Mouse (Mus musculus): ENCODE data around the gene Slc12a8. TPM values are rescaled to one million over a fixed set of nuclear protein-coding genes. Genes with fewer than 3 reads are reported as not detected.

Gene Slc12a8
- total and polyA plus RNA-seq, 3 experiments: 0.49 TPM; not detected in 2

DNA sequence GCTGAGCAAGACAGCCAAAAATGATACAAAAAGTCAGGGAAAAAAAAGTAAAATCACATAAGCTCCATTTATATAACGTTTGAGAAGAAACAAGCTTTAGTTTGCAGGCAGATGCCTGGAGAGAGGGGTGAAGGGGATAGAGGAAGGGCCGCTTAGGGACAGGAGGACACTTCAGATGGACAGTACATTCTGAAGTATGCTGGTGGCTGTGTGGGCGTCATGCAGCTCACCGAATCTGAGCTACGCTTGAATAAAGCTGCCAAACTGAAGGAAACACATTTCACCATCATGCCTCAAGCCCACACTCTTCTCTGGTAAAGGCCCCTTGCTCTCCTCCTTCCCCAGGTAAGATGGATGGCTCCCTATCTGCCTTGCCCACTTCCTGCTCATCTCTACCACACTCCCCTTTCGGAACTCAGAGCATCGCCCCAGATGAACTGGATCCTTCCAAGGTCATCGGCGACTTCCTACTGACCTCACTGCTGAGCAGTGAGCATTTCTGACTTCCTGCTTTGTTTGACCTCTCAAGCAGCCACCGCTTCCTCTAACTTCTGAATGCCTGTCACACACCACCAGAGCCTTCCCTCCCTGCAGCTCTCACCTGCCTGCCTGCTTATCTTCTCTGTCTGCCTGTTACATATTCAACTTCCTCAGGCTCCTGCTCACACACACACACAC lies 74.4 kb downstream of the Slc12a8 start:
- Histone ChIP-seq H3K4me3 (ENCODE audit: low read depth, low read length) (no peak overlapping the region), H3K36me3 (replicated peaks) (no peaks in the 10 kb centered on the region), H3K4me1 (ENCODE audit: insufficient read depth, low read depth, low read length) (no peaks in the 10 kb centered on the region), H3K9me3 (replicated peaks) (no peaks in the 10 kb centered on the region), H3K27me3 (ENCODE audit: insufficient read depth, low read length) (peaks cover 44% of the 10 kb centered on the region)
- no peak for TF ChIP-seq TAL1 (conservative IDR thresholded peaks at IDR 0.05; ENCODE audit: low read depth, low read length)
- no peak for TF ChIP-seq GATA2 (IDR thresholded peaks at IDR 0.05; ENCODE audit: borderline replicate concordance, low read depth, low read length)
- TF ChIP-seq POLR2AphosphoS5 (IDR thresholded peaks at IDR 0.05; ENCODE audit: insufficient replicate concordance, low read depth, low read length): no peak
- no peak for TF ChIP-seq CTCF (IDR thresholded peaks at IDR 0.05; ENCODE audit: low read depth, low read length)
- no peak for DNase-seq (ENCODE audit: low spot score)
- ATAC-seq (ENCODE audit: extremely low read depth, insufficient number of reproducible peaks, low FRiP score, poor library complexity, severe bottlenecking): no peak

- TF ChIP-seq POLR2AphosphoS5 (IDR thresholded peaks at IDR 0.05; ENCODE audit: insufficient replicate concordance, low read depth, low read length) (no peak), CTCF (IDR thresholded peaks at IDR 0.05; ENCODE audit: low read depth, low read length) (no peak), GATA1 (IDR thresholded peaks at IDR 0.05; ENCODE audit: borderline replicate concordance, low read length) (no peak), TAL1 (conservative IDR thresholded peaks at IDR 0.05; ENCODE audit: low read depth, low read length) (no peak)
- no peaks in the 10 kb centered on the region for H3K36me3 ChIP-seq (replicated peaks)
- no peak for ATAC-seq (ENCODE audit: extremely low read depth, insufficient number of reproducible peaks, low FRiP score, poor library complexity, severe bottlenecking)
- H3K4me3 ChIP-seq (ENCODE audit: low read depth, low read length): no peak overlapping the region
- H3K9me3 ChIP-seq (replicated peaks): no peaks in the 10 kb centered on the region
- peaks cover 41% of the 10 kb centered on the region for H3K27me3 ChIP-seq (ENCODE audit: insufficient read depth, low read length)
- no peak for DNase-seq (ENCODE audit: low spot score)
- no peaks in the 10 kb centered on the region for H3K4me1 ChIP-seq (ENCODE audit: insufficient read depth, low read depth, low read length)
Observed at GRCm38 (mm10) chr16:33592286-33592685, 75.2 kb downstream of the Slc12a8 start.

GRCm38 (mm10) chr16:33593467-33593866 lies 76.3 kb downstream of the Slc12a8 start:
- Histone ChIP-seq H3K4me3 (ENCODE audit: low read depth, low read length) (no peak overlapping the region), H3K4me1 (ENCODE audit: insufficient read depth, low read depth, low read length) (no peaks in the 10 kb centered on the region), H3K9me3 (replicated peaks) (no peaks in the 10 kb centered on the region), H3K36me3 (replicated peaks) (no peaks in the 10 kb centered on the region), H3K27me3 (ENCODE audit: insufficient read depth, low read length) (peaks cover 43% of the 10 kb centered on the region)
- ATAC-seq (ENCODE audit: extremely low read depth, insufficient number of reproducible peaks, low FRiP score, poor library complexity, severe bottlenecking) (no peak), DNase-seq (ENCODE audit: low spot score) (no peak)
- TF ChIP-seq CTCF (IDR thresholded peaks at IDR 0.05; ENCODE audit: low read depth, low read length) (no peak), GATA1 (IDR thresholded peaks at IDR 0.05; ENCODE audit: borderline replicate concordance, low read length) (no peak), GATA2 (IDR thresholded peaks at IDR 0.05; ENCODE audit: borderline replicate concordance, low read depth, low read length) (no peak), POLR2AphosphoS5 (IDR thresholded peaks at IDR 0.05; ENCODE audit: insufficient replicate concordance, low read depth, low read length) (no peak), TAL1 (conservative IDR thresholded peaks at IDR 0.05; ENCODE audit: low read depth, low read length) (no peak)

GRCm38 (mm10) chr16:33594037-33594771 lies 77.1 kb downstream of the Slc12a8 start:
- H3K27me3 ChIP-seq (ENCODE audit: insufficient read depth, low read length): peaks cover 40% of the 10 kb centered on the region
- no peaks in the 10 kb centered on the region for H3K4me1 ChIP-seq (ENCODE audit: insufficient read depth, low read depth, low read length)
- ATAC-seq (ENCODE audit: extremely low read depth, insufficient number of reproducible peaks, low FRiP score, poor library complexity, severe bottlenecking) (no peak), DNase-seq (ENCODE audit: low spot score) (no peak)
- H3K4me3 ChIP-seq (ENCODE audit: low read depth, low read length): no peak overlapping the region
- H3K36me3 ChIP-seq (replicated peaks): no peaks in the 10 kb centered on the region
- no peaks in the 10 kb centered on the region for H3K9me3 ChIP-seq (replicated peaks)
- TF ChIP-seq TAL1 (conservative IDR thresholded peaks at IDR 0.05; ENCODE audit: low read depth, low read length): no peak
- TF ChIP-seq POLR2AphosphoS5 (IDR thresholded peaks at IDR 0.05; ENCODE audit: insufficient replicate concordance, low read depth, low read length): no peak
- no peak for TF ChIP-seq GATA1 (IDR thresholded peaks at IDR 0.05; ENCODE audit: borderline replicate concordance, low read length)
- TF ChIP-seq CTCF (IDR thresholded peaks at IDR 0.05; ENCODE audit: low read depth, low read length): no peak
- no peak for TF ChIP-seq GATA2 (IDR thresholded peaks at IDR 0.05; ENCODE audit: borderline replicate concordance, low read depth, low read length)

DNA sequence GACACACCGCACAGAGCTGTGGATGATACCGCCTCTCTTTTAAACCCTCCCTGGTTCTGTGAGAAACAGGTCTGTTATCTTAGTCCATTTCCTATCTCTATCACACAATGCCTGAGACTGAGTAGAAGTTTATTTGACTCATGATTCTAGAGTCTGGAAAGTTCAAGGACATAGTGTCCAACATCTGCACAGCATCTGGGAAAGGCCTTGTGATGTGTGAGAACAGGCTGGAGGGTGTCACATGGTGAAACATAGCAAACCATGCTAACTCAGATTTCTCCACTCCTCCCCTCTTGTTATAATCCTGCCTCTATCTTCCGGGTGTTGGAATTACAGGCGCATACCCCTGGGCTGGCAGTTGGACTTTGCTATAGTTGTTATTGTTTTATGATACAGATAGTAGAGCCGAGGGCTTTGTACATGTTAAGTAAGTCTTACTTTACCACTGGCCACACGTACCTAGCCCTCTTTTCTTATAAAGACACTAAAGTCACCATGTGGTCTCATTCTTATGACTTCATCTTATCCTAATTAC lies 78.2 kb downstream of the Slc12a8 start:
- H3K4me1 ChIP-seq (ENCODE audit: insufficient read depth, low read depth, low read length): no peaks in the 10 kb centered on the region
- no peak for ATAC-seq (ENCODE audit: extremely low read depth, insufficient number of reproducible peaks, low FRiP score, poor library complexity, severe bottlenecking)
- TF ChIP-seq GATA2 (IDR thresholded peaks at IDR 0.05; ENCODE audit: borderline replicate concordance, low read depth, low read length): no peak
- TF ChIP-seq POLR2AphosphoS5 (IDR thresholded peaks at IDR 0.05; ENCODE audit: insufficient replicate concordance, low read depth, low read length): no peak
- TF ChIP-seq CTCF (IDR thresholded peaks at IDR 0.05; ENCODE audit: low read depth, low read length): no peak
- TF ChIP-seq GATA1 (IDR thresholded peaks at IDR 0.05; ENCODE audit: borderline replicate concordance, low read length): no peak
- no peak for TF ChIP-seq TAL1 (conservative IDR thresholded peaks at IDR 0.05; ENCODE audit: low read depth, low read length)
- no peak overlapping the region for H3K4me3 ChIP-seq (ENCODE audit: low read depth, low read length)
- H3K36me3 ChIP-seq (replicated peaks): no peaks in the 10 kb centered on the region
- no peaks in the 10 kb centered on the region for H3K9me3 ChIP-seq (replicated peaks)
- H3K27me3 ChIP-seq (ENCODE audit: insufficient read depth, low read length): peaks cover 39% of the 10 kb centered on the region
- DNase-seq (ENCODE audit: low spot score): no peak

DNA sequence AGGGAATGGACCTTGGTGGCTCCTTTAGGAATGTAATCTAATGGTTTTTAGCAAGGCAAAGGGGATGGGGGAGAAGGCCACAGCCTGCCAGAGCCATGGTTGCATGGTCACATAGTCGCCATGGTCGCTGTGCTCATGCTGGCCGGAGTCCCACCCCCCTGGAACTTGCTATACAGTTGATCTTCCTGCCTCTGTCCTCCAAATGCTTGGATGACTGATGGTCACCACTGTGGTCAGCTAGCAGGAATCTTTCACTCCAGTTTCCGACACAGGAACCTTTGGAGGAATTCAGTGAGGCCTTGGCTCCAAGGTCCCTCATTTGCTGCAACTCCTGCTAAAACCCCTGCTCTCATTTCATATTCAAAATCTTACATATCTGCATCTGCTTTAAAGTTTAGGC lies 79.1 kb downstream of the Slc12a8 start:
- H3K9me3 ChIP-seq (replicated peaks): no peaks in the 10 kb centered on the region
- peaks cover 39% of the 10 kb centered on the region for H3K27me3 ChIP-seq (ENCODE audit: insufficient read depth, low read length)
- DNase-seq (ENCODE audit: low spot score) (no peak), ATAC-seq (ENCODE audit: extremely low read depth, insufficient number of reproducible peaks, low FRiP score, poor library complexity, severe bottlenecking) (no peak)
- H3K36me3 ChIP-seq (replicated peaks): no peaks in the 10 kb centered on the region
- H3K4me3 ChIP-seq (ENCODE audit: low read depth, low read length): no peak overlapping the region
- no peak for TF ChIP-seq GATA1 (IDR thresholded peaks at IDR 0.05; ENCODE audit: borderline replicate concordance, low read length)
- TF ChIP-seq CTCF (IDR thresholded peaks at IDR 0.05; ENCODE audit: low read depth, low read length): no peak
- TF ChIP-seq TAL1 (conservative IDR thresholded peaks at IDR 0.05; ENCODE audit: low read depth, low read length): no peak
- no peak for TF ChIP-seq GATA2 (IDR thresholded peaks at IDR 0.05; ENCODE audit: borderline replicate concordance, low read depth, low read length)
- no peak for TF ChIP-seq POLR2AphosphoS5 (IDR thresholded peaks at IDR 0.05; ENCODE audit: insufficient replicate concordance, low read depth, low read length)
- no peaks in the 10 kb centered on the region for H3K4me1 ChIP-seq (ENCODE audit: insufficient read depth, low read depth, low read length)
